18 mouse cellular contexts compared by ENCODE assay signal in the genomic region with DNA sequence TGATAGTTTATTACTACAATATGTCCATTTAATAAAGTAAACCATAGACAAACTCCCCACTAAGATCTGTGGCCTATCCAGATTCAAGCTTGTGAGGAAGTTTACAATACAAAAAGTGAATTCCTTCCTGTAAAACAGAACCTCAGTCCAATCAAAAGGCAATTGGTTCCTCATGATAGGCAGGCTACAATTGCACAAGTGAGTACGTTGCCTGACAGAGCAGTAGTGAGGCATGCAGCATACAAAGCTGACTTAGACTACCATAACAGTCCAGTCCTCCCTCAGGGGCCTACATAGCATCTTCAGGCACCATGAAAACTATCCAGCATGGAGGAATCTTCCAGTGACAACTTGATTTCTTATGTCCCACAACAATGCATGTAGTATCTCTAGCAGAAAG.
"Had no signal": no experiment of that assay in that cellular context is flagged by ENCODE, and none has a peak within 500 bp of the region (broad histone marks: within the 10 kb centered on the region; RNA-seq: fewer than 3 reads in every experiment).

No protein-coding gene starts in this region.

- H3K36me3 ChIP-seq: midbrain, embryonic 10.5 days; midbrain, embryonic 12.5 days; neural tube, embryonic 12.5 days had no signal

- H3K27me3 ChIP-seq: midbrain, embryonic 12.5 days; neural tube, embryonic 12.5 days had no signal

- H3K4me3 ChIP-seq: midbrain, embryonic 10.5 days; midbrain, embryonic 12.5 days; neural tube, embryonic 12.5 days had no signal

- DNase-seq: lung, adult 18-20 months; lung, embryonic 14.5 days; lung, postnatal 10 days; lung, postnatal 4 days; midbrain, embryonic 14.5 days; retina, postnatal 1 day; right cerebral cortex, adult 18-20 months; right cerebral cortex, postnatal 25 days; right cerebral cortex, postnatal 4 days; spleen, adult 18-20 months; thymus, adult 18-20 months; thymus, postnatal 14 days; thymus, postnatal 36 days had no signal

- H3K4me2 ChIP-seq: lung, embryonic 14.5 days; midbrain, embryonic 12.5 days; neural tube, embryonic 12.5 days had no signal

- H3K9ac ChIP-seq: liver, embryonic 14.5 days; lung, embryonic 14.5 days; midbrain, embryonic 12.5 days; neural tube, embryonic 12.5 days had no signal

- H3K9me3 ChIP-seq: midbrain, embryonic 10.5 days; midbrain, embryonic 12.5 days; neural tube, embryonic 12.5 days had no signal

- H3K4me1 ChIP-seq: midbrain, embryonic 10.5 days; midbrain, embryonic 12.5 days; neural tube, embryonic 12.5 days had no signal

- ATAC-seq: midbrain, embryonic 16.5 days had no signal

- H3K27ac ChIP-seq: liver, embryonic 14.5 days; midbrain, embryonic 10.5 days; midbrain, embryonic 12.5 days; neural tube, embryonic 12.5 days had no signal
